ENCODE assay signal across 8 mouse cellular contexts in the genomic region with DNA sequence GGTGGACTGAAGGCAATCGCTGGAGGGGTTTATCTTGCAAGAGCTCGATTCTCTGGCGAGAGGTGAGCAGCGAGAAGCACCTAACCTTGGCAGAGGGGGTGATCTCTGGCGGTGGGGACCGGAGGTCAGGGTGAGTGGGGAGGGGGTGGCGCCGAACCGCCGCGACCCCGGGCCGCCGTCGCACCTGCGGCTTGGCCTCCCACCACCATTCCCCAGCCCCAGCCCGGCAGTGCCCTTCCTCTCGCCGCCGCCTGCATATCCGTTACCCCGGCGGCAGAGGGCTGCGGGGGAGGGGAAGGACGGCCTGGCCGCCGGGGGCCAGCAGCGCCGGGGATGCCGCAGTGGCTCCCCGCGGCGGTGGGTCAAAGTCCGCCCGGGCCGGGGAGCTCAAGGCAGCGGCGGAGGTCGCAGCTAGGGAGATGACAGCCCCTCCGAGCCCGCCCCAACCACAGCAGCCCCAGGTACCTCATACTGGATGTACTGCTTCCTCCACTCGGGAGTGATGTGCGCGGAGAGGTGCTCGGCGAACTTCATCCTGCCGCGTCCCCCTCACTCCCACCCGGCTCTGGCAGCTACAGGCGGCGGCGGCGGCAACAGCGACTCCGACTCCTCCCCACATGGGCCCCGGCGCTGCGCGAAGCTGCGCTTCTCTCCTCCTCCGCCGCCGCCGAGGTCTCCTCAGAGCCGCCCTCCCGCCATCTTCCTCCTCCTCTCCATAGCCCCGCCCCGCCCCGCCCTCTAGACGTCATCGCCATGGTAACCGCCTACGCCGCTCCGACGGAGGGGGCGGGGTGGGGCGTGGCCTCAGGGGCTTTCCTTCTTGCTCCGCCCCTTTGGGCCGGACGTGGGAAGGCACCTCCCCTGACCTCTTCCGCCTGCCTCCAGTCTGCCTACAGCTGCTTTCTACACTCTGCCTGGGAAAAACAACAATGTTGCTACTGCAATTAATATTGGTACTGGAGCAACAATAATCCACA. TPM values are rescaled to one million over a fixed set of nuclear protein-coding genes. Genes with fewer than 3 reads are reported as not detected.
DNase-seq lines count a peak whose midpoint lies in the region; ATAC-seq and TF ChIP-seq lines count a peak whose summit lies in the region.

A gene (minus strand): TSS at position 715 of the 977 bp plus-strand sequence.

- peak; percentile 96 for ATAC-seq in forebrain, embryonic 11.5 days (replicated peaks; ENCODE audit: low FRiP score)
- ATAC-seq in heart, postnatal 0 days (ENCODE audit: insufficient read depth, low read depth) = peak; percentile 98
- peak; percentile 94 for ATAC-seq in liver, embryonic 16.5 days (ENCODE audit: low read depth)
- peak; percentile 92 for ATAC-seq in neural tube, embryonic 13.5 days (ENCODE audit: low read depth)

- no peaks in the 10 kb centered on the region for H3K27me3 ChIP-seq in forebrain, embryonic 11.5 days (ENCODE audit: control insufficient read depth, insufficient read depth, low read length)
- no peaks in the 10 kb centered on the region for H3K27me3 ChIP-seq in heart, postnatal 0 days (ENCODE audit: control insufficient read depth, insufficient read depth, low read length)
- no peaks in the 10 kb centered on the region for H3K27me3 ChIP-seq in liver, embryonic 16.5 days (ENCODE audit: control insufficient read depth, insufficient read depth, low read depth, low read length)
- H3K27me3 ChIP-seq in neural tube, embryonic 13.5 days = no peaks in the 10 kb centered on the region
- no peaks in the 10 kb centered on the region for H3K27me3 ChIP-seq in testis, adult 2 months (ENCODE audit: control insufficient read depth, insufficient read depth, low read length)

- peak within 1 kb of the TSS; percentile 91 for H3K4me3 ChIP-seq in forebrain, embryonic 11.5 days (ENCODE audit: low read depth, low read length)
- H3K4me3 ChIP-seq in heart, postnatal 0 days (ENCODE audit: low read depth, low read length) = peak within 1 kb of the TSS; percentile 87
- H3K4me3 ChIP-seq in liver, embryonic 16.5 days (ENCODE audit: low read depth, low read length) = peak within 1 kb of the TSS; percentile 95
- peak within 1 kb of the TSS; percentile 93 for H3K4me3 ChIP-seq in neural tube, embryonic 13.5 days
- peak within 1 kb of the TSS; percentile 96 for H3K4me3 ChIP-seq in testis, adult 2 months (ENCODE audit: control insufficient read depth, low read depth, low read length)

- no peaks in the 10 kb centered on the region for H3K9me3 ChIP-seq in forebrain, embryonic 11.5 days (ENCODE audit: control insufficient read depth, low read length)
- no peaks in the 10 kb centered on the region for H3K9me3 ChIP-seq in heart, postnatal 0 days (replicated peaks; ENCODE audit: control insufficient read depth, low read length)
- H3K9me3 ChIP-seq in liver, embryonic 16.5 days (replicated peaks; ENCODE audit: control insufficient read depth, low read length) = no peaks in the 10 kb centered on the region
- H3K9me3 ChIP-seq in neural tube, embryonic 13.5 days = no peaks in the 10 kb centered on the region

- peak within 1 kb of the TSS; percentile 80 for H3K9ac ChIP-seq in forebrain, embryonic 11.5 days (ENCODE audit: low read length)
- H3K9ac ChIP-seq in heart, postnatal 0 days (replicated peaks; ENCODE audit: low read depth, low read length) = peak within 1 kb of the TSS; percentile 75
- peak within 1 kb of the TSS; percentile 95 for H3K9ac ChIP-seq in liver, embryonic 16.5 days (ENCODE audit: low read depth, low read length)
- H3K9ac ChIP-seq in neural tube, embryonic 13.5 days = peak within 1 kb of the TSS; percentile 95

- under 1% methylated on average over 77 of the region's 82 CpGs for WGBS in forebrain, embryonic 11.5 days
- WGBS in heart, postnatal 0 days = under 1% methylated on average over 79 of the region's 82 CpGs
- WGBS in liver, embryonic 16.5 days (ENCODE audit: insufficient replicate concordance) = 0% methylated on average over 64 of the region's 82 CpGs
- WGBS in neural tube, embryonic 13.5 days = under 1% methylated on average over 77 of the region's 82 CpGs

- peaks cover 2% of the 10 kb centered on the region; the same call in 1 of the 2 replicates for H3K4me1 ChIP-seq in forebrain, embryonic 11.5 days (replicated peaks; ENCODE audit: control insufficient read depth, insufficient read depth, low read length)
- peaks cover 5% of the 10 kb centered on the region; the same call in 1 of the 2 replicates for H3K4me1 ChIP-seq in heart, postnatal 0 days (ENCODE audit: control insufficient read depth, insufficient read depth)
- peaks cover 8% of the 10 kb centered on the region for H3K4me1 ChIP-seq in liver, embryonic 16.5 days (ENCODE audit: control insufficient read depth, low read depth, low read length)
- peaks cover 28% of the 10 kb centered on the region for H3K4me1 ChIP-seq in neural tube, embryonic 13.5 days (replicated peaks)
- no peaks in the 10 kb centered on the region for H3K4me1 ChIP-seq in testis, adult 2 months (ENCODE audit: control insufficient read depth, insufficient read depth, low read length)

- TF ChIP-seq POLR2A in testis, adult 2 months (IDR thresholded peaks at IDR 0.05; ENCODE audit: control insufficient read depth, low read depth, low read length) = peak; percentile 81

- peak within 1 kb of the TSS; percentile 68 for H3K4me2 ChIP-seq in forebrain, embryonic 11.5 days (ENCODE audit: low read depth, low read length, severe bottlenecking)
- peak within 1 kb of the TSS; percentile 85 for H3K4me2 ChIP-seq in heart, postnatal 0 days (ENCODE audit: low read depth, low read length)
- H3K4me2 ChIP-seq in liver, embryonic 16.5 days (ENCODE audit: low read depth, low read length) = peak within 1 kb of the TSS; percentile 68
- peak within 1 kb of the TSS; percentile 61 for H3K4me2 ChIP-seq in neural tube, embryonic 13.5 days

- peak; percentile 93 for DNase-seq in CD8-positive naive resting alpha-beta T cell, adult 2 months (ENCODE audit: low read depth in 2 of 2, low spot score in 2 of 2)
- peak; percentile 88 for DNase-seq in c-Kit-positive CD71-negative TER-119-negative erythroid progenitor cells, embryonic 14.5 days (ENCODE audit: low read depth)
- DNase-seq in forebrain, embryonic 11.5 days (ENCODE audit: low spot score) = peak; percentile 99
- DNase-seq in heart, postnatal 0 days (ENCODE audit: low spot score) = peak; percentile 96
- DNase-seq in kidney, postnatal 4 days = peak; percentile 97 to 98

- TF ChIP-seq CTCF in heart, postnatal 0 days (IDR thresholded peaks at IDR 0.05; ENCODE audit: low read depth) = no peak
- no peak for TF ChIP-seq CTCF in testis, adult 2 months (IDR thresholded peaks at IDR 0.05; ENCODE audit: control insufficient read depth, insufficient read depth, insufficient replicate concordance, low read depth, low read length)

- peak; percentile 28; the same call in 1 of the 2 replicates for TF ChIP-seq EP300 in heart, postnatal 0 days (IDR thresholded peaks at IDR 0.05; ENCODE audit: low read depth)

- H3K27ac ChIP-seq in forebrain, embryonic 11.5 days (ENCODE audit: low read depth, low read length) = peak within 1 kb of the TSS; percentile 85
- peak within 1 kb of the TSS; percentile 88 for H3K27ac ChIP-seq in heart, postnatal 0 days (ENCODE audit: low read depth)
- peak within 1 kb of the TSS; percentile 88 for H3K27ac ChIP-seq in liver, embryonic 16.5 days (ENCODE audit: low read length)
- H3K27ac ChIP-seq in neural tube, embryonic 13.5 days (replicated peaks) = peak within 1 kb of the TSS; percentile 95
- H3K27ac ChIP-seq in testis, adult 2 months (ENCODE audit: control insufficient read depth, insufficient read depth, low read depth, low read length) = peak within 1 kb of the TSS; percentile 88

- H3K36me3 ChIP-seq in forebrain, embryonic 11.5 days (ENCODE audit: control insufficient read depth, insufficient read depth, low read length) = no peaks in the 10 kb centered on the region
- no peaks in the 10 kb centered on the region for H3K36me3 ChIP-seq in heart, postnatal 0 days (replicated peaks; ENCODE audit: control insufficient read depth, insufficient read depth, low read length)
- no peaks in the 10 kb centered on the region for H3K36me3 ChIP-seq in liver, embryonic 16.5 days (ENCODE audit: control insufficient read depth, insufficient read depth)
- no peaks in the 10 kb centered on the region for H3K36me3 ChIP-seq in neural tube, embryonic 13.5 days
- no peaks in the 10 kb centered on the region for H3K36me3 ChIP-seq in testis, adult 2 months (ENCODE audit: control insufficient read depth, insufficient read depth, low read length)

RNA-seq across cellular contexts. Expression of the gene that starts here (rescaled TPM):
- polyA plus RNA-seq in forebrain, embryonic 11.5 days (2014; fragmentation: Nextera tagmentation; extraction: Ambion mirVana) = 14.2 and 16.4 TPM in 2 replicates
- total RNA-seq in heart, postnatal 0 days (2014; rRNA removed; ENCODE audit: low replicate concordance) = 29.1 and 35.8 TPM in 2 replicates
- polyA plus RNA-seq in heart, postnatal 0 days (2015; fragmentation: Nextera tagmentation; extraction: Ambion mirVana) = 5.0 and 5.1 TPM in 2 replicates
- 3.2 and 3.4 TPM in 2 replicates for polyA plus RNA-seq in liver, embryonic 16.5 days (2015; fragmentation: Nextera tagmentation; extraction: Ambion mirVana)
- polyA plus RNA-seq in neural tube, embryonic 13.5 days (2015; fragmentation: Nextera tagmentation; extraction: Ambion mirVana) = 45.3 and 48.7 TPM in 2 replicates
- polyA plus RNA-seq in testis, adult 2 months (2012; rRNA removed) = 29.4 and 33.2 TPM in 2 replicates

Comparison
In these comparisons a context has a peak if more than half of its experiments do, and no peak if none do; other contexts are left out.
1. Peak in every context shown above with its lines: DNase-seq, ATAC-seq, H3K4me3 ChIP-seq and H3K27ac ChIP-seq.